Mouse (Mus musculus): Measurements from ENCODE around the gene Cnn3. TPM values are rescaled to one million over a fixed set of nuclear protein-coding genes. Genes with fewer than 3 reads are reported as not detected.

Cnn3 gene
- total and polyA plus RNA-seq, 3 experiments, result 37.8 to 45.4 (median 40.2) TPM

DNA sequence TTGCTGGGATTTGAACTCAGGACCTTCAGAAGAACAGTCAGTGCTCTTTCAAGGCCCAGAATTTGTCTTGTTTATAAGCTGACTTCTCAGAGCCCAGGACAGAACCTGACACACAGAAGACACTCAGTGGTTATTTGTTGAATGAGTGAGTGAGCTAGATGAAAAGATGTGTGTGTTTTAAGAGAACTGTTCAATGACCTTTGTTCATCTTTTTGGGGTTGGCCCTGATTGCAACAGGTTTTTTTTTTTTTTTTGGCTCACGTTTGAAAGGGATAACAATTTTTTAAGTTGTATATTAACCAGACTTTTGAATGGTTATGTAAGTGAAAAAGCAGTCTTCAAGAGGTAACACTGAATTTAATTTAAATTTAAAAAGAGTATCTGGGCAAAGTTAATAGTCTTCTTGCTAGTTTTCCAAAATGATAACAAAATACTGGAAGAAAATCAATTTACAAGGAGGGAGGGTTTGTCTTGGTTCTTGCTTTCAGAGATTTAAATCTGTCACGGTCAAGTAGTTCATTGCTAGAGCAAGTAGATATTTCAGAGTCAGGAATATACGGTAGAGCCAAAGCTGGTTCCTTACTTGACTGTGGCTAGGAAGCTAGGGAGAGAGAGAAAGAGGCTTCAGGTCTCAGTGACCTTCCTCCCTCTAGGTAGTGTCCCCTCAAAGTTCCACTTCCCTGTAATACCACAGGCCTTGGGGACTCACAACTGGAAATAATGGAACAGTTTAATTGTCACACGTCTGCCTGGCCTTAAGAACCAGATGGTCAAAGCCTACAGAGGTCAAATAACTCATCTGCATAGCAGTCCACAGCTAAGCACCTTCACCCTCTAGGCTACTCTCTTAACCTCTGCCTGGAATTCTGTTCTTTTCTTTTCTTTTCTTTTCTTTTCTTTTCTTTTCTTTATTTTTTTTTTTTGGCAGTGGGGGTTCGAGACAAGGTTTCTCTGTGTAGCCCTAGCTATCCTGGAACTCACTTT lies 9.8 kb upstream of the Cnn3 start:
- 84% methylated on average over 5 of the region's 5 CpGs for WGBS
- H3K4me1 ChIP-seq (ENCODE audit: control insufficient read depth, insufficient read depth, low read length), result peaks cover 4% of the 10 kb centered on the region; the same call in 1 of the 2 replicates
- no peaks in the 10 kb centered on the region for H3K36me3 ChIP-seq (ENCODE audit: control insufficient read depth, insufficient read depth, low read length)
- H3K79me2 ChIP-seq (replicated peaks; ENCODE audit: control insufficient read depth, insufficient read depth, low read length), result no peaks in the 10 kb centered on the region
- intact Hi-C loops (cut with DNase I), result no loop called here
- TF ChIP-seq EP300 (IDR thresholded peaks at IDR 0.05; ENCODE audit: insufficient read depth, low read depth, low read length) (no peak), POLR2A (IDR thresholded peaks at IDR 0.05; ENCODE audit: insufficient read depth, low read depth, low read length) (no peak), CTCF (IDR thresholded peaks at IDR 0.05) (no peak)
- H3K27ac ChIP-seq, result no peak overlapping the region
- no peak overlapping the region for H3K4me3 ChIP-seq
- no peak overlapping the region for H3K9ac ChIP-seq (ENCODE audit: low read depth, low read length)
- DNase-seq, result no peak
- no peaks in the 10 kb centered on the region for H3K27me3 ChIP-seq (ENCODE audit: control insufficient read depth, insufficient read depth, low read length)

DNA sequence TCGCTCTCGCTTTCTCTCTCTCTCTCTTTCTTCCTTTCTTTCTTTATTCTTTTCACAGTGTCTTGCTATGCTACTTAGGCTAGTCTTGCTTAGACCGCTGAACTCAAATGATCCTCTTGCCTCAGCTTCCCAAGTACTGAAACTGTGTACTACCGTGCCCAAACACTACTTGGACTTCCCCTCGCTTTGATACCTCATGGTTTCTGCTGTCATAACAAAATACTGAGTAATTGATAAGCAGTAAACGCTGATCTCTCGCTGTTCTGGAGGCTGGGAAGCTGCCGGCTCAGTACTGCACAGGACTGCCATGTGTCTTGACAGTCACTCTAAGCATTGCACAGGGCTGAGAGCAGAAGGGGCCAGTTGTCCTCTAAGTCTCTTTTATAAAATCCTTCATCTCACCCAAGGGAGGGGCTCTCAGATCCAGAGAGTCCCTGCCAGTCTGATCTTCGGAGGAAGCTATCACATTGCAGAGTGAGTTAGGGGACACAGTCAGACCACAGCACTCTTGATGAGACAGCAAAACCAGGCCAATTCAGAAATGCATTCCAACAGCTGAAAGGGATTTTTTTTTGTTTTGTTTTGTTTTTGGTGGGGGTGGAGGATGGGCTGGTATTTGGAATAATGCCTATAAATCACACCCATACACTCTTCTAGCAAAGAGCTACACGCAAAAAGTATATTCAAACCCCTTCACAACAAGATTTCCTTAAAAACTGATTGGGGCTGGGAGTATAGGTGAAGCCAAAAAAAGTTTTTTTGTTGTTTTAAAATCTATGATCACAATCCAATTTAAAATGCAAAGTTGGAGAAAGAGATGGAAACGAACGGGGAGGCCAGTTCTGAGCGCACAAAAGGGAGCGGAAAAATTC lies 8.7 kb upstream of the Cnn3 start:
- 70% methylated on average over 14 of the region's 14 CpGs for WGBS
- no peak for DNase-seq
- no peaks in the 10 kb centered on the region for H3K79me2 ChIP-seq (replicated peaks; ENCODE audit: control insufficient read depth, insufficient read depth, low read length)
- H3K27ac ChIP-seq, result no peak overlapping the region
- peaks cover 4% of the 10 kb centered on the region; the same call in 1 of the 2 replicates for H3K4me1 ChIP-seq (ENCODE audit: control insufficient read depth, insufficient read depth, low read length)
- H3K9ac ChIP-seq (ENCODE audit: low read depth, low read length), result no peak overlapping the region
- no peak overlapping the region for H3K4me3 ChIP-seq
- TF ChIP-seq POLR2A (IDR thresholded peaks at IDR 0.05; ENCODE audit: insufficient read depth, low read depth, low read length) (no peak), CTCF (IDR thresholded peaks at IDR 0.05) (no peak), EP300 (IDR thresholded peaks at IDR 0.05; ENCODE audit: insufficient read depth, low read depth, low read length) (no peak)
- no peaks in the 10 kb centered on the region for H3K27me3 ChIP-seq (ENCODE audit: control insufficient read depth, insufficient read depth, low read length)
- H3K36me3 ChIP-seq (ENCODE audit: control insufficient read depth, insufficient read depth, low read length), result no peaks in the 10 kb centered on the region
- intact Hi-C loops (cut with DNase I), result no loop called here

DNA sequence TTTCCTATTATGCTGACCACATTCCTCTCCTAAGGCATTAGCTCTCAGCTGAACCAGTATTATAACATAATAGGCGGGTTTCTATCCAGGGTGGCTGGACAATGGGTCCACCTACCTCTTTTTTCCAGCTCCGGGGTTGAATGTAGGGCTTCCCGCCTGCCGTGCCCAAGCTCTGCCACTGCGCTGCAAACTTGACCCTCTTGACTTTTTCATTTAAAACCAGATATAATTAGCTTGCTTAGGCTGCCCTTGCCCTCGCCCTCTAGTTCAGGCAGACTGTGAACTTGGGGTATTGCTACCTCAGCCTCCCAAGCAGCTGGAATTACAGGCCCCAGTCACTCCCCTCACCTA lies 8.1 kb upstream of the Cnn3 start:
- Histone ChIP-seq H3K79me2 (replicated peaks; ENCODE audit: control insufficient read depth, insufficient read depth, low read length) (no peaks in the 10 kb centered on the region), H3K9ac (ENCODE audit: low read depth, low read length) (no peak overlapping the region), H3K27ac (no peak overlapping the region), H3K27me3 (ENCODE audit: control insufficient read depth, insufficient read depth, low read length) (no peaks in the 10 kb centered on the region), H3K4me3 (no peak overlapping the region), H3K36me3 (ENCODE audit: control insufficient read depth, insufficient read depth, low read length) (no peaks in the 10 kb centered on the region), H3K4me1 (ENCODE audit: control insufficient read depth, insufficient read depth, low read length) (peaks cover 4% of the 10 kb centered on the region; the same call in 1 of the 2 replicates)
- intact Hi-C loops (cut with DNase I), result no loop called here
- no peak for DNase-seq
- WGBS, result 69% methylated on average over 6 of the region's 6 CpGs
- no peak for TF ChIP-seq CTCF (IDR thresholded peaks at IDR 0.05)
- TF ChIP-seq POLR2A (IDR thresholded peaks at IDR 0.05; ENCODE audit: insufficient read depth, low read depth, low read length), result no peak
- TF ChIP-seq EP300 (IDR thresholded peaks at IDR 0.05; ENCODE audit: insufficient read depth, low read depth, low read length), result no peak

DNA sequence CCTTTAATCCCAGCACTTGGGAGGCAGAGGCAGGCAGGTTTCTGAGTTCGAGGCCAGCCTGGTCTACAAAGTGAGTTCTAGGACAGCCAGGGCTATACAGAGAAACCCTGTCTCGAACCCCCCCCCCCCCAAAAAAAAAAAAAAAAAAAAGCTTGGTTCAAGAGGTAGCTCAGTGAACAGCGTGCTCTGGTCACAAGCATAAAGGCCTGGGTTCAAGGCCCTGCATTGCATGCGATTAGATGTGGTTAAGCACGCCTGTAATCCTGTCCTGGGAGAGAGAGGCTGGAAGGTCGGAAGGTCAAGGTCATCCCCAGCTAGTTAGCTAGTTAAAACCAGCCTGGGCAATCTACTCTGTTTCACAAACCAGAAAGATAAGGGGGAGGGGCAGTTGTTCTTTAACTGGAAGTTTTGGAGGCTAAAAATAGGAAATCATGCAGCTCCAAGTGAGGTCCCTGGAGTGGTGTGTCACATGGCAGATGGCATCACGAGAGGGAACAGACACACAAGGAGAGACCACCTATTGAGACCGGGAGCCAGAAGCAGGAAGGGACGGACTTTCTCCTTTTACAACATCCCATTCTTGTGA lies 7.4 kb upstream of the Cnn3 start:
- H3K9ac ChIP-seq (ENCODE audit: low read depth, low read length), result no peak overlapping the region
- no peaks in the 10 kb centered on the region for H3K36me3 ChIP-seq (ENCODE audit: control insufficient read depth, insufficient read depth, low read length)
- intact Hi-C loops (cut with DNase I), result no loop called here
- no peak overlapping the region for H3K4me3 ChIP-seq
- no peak for DNase-seq
- H3K4me1 ChIP-seq (ENCODE audit: control insufficient read depth, insufficient read depth, low read length), result peaks cover 4% of the 10 kb centered on the region; the same call in 1 of the 2 replicates
- no peaks in the 10 kb centered on the region for H3K27me3 ChIP-seq (ENCODE audit: control insufficient read depth, insufficient read depth, low read length)
- no peaks in the 10 kb centered on the region for H3K79me2 ChIP-seq (replicated peaks; ENCODE audit: control insufficient read depth, insufficient read depth, low read length)
- WGBS, result 70% methylated on average over 9 of the region's 9 CpGs
- no peak overlapping the region for H3K27ac ChIP-seq
- TF ChIP-seq EP300 (IDR thresholded peaks at IDR 0.05; ENCODE audit: insufficient read depth, low read depth, low read length) (no peak), CTCF (IDR thresholded peaks at IDR 0.05) (no peak), POLR2A (IDR thresholded peaks at IDR 0.05; ENCODE audit: insufficient read depth, low read depth, low read length) (no peak)

DNA sequence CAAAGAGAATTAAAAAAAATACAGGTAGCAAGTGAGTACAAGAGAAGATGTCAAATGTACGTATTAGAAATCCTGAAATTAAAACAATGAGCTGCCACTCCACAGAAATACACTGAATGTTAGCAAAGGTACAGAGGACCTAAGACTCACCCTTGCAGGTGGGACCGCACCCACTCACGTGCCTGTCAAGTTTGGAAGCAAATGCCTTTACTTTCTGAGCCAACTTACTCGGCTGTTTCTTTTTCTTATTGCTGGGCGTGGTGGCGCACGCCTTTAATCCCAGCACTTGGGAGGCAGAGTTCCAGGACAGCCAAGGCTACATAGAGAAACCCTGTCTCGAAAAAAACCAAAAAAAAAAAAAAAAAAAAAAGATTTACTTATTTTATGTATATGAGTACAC lies 3.9 kb upstream of the Cnn3 start:
- no peak overlapping the region for H3K9ac ChIP-seq (ENCODE audit: low read depth, low read length)
- no peak overlapping the region for H3K4me3 ChIP-seq
- no peak for TF ChIP-seq EP300 (IDR thresholded peaks at IDR 0.05; ENCODE audit: insufficient read depth, low read depth, low read length)
- TF ChIP-seq CTCF (IDR thresholded peaks at IDR 0.05), result no peak
- no peak for TF ChIP-seq POLR2A (IDR thresholded peaks at IDR 0.05; ENCODE audit: insufficient read depth, low read depth, low read length)
- no peaks in the 10 kb centered on the region; the same call in 1 of the 2 replicates for H3K79me2 ChIP-seq (replicated peaks; ENCODE audit: control insufficient read depth, insufficient read depth, low read length)
- no peaks in the 10 kb centered on the region for H3K36me3 ChIP-seq (ENCODE audit: control insufficient read depth, insufficient read depth, low read length)
- H3K27ac ChIP-seq, result no peak overlapping the region
- intact Hi-C loops (cut with DNase I), result no loop called here
- peaks cover 4% of the 10 kb centered on the region for H3K4me1 ChIP-seq (ENCODE audit: control insufficient read depth, insufficient read depth, low read length)
- no peaks in the 10 kb centered on the region for H3K27me3 ChIP-seq (ENCODE audit: control insufficient read depth, insufficient read depth, low read length)
- 83% methylated on average over 8 of the region's 8 CpGs for WGBS
- DNase-seq, result no peak
